ENCODE assay signal across 8 mouse cellular contexts in the genomic region with DNA sequence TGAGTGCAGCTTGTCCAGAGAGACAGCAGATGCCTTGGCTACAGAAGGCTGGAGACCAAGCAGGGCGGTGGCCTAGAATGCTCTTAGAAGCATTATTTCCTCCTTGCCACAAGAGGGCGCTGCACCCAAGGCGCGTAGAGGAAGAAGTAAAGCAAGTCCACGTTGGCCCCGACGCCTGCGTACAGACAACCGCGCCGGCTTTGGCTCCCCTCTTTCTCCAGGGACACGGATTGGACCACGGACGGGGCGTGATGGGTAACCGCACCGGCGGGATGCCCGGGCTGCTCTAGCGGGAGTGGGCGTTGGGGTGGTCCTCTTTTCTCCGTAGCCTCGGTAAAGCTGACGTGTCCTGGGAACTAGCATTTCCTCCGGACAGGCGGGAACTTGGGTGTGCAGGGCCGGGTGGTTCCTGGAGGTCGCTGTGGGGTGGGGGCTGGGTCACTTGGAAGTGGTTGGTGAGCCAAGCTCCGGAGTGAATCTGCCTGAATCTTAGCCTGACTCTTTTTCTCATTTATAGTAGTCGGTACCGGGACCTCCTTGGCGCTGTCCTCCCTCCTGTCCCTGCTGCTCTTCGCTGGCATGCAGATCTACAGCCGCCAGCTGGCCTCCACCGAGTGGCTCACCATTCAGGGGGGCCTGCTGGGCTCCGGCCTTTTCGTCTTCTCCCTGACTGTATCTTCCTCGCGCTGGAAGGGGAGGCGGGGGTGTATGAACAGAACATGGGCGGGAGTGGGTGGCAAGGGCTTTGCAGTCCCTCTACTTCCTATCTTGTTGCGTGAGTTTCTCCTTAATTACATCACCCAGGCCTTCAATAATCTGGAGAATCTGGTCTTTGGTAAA. TPM values are rescaled to one million over a fixed set of nuclear protein-coding genes. Genes with fewer than 3 reads are reported as not detected.
A peak's percentile ranks its signal among the peaks of the same experiment; 100 is the strongest.
DNase-seq lines count a peak whose midpoint lies in the region; ATAC-seq and TF ChIP-seq lines count a peak whose summit lies in the region.

A gene (minus strand): TSS at position 49 of the 840 bp plus-strand sequence.

- under 1% methylated on average over 42 of the region's 42 CpGs for WGBS in forebrain, embryonic 10.5 days
- whole genome bisulfite sequencing in heart, embryonic 15.5 days = under 1% methylated on average over 42 of the region's 42 CpGs
- under 1% methylated on average over 42 of the region's 42 CpGs for WGBS in liver, embryonic 16.5 days (ENCODE audit: insufficient replicate concordance)
- WGBS in neural tube, embryonic 12.5 days = under 1% methylated on average over 42 of the region's 42 CpGs
- under 1% methylated on average over 42 of the region's 42 CpGs for WGBS in stomach, postnatal 0 days

- H3K36me3 ChIP-seq in E14TG2a.4 (ENCODE audit: insufficient read depth, low read length) = peaks cover 24% of the 10 kb centered on the region
- peaks cover 33% of the 10 kb centered on the region for H3K36me3 ChIP-seq in forebrain, embryonic 10.5 days (replicated peaks)
- no peaks in the 10 kb centered on the region for H3K36me3 ChIP-seq in heart, embryonic 15.5 days
- H3K36me3 ChIP-seq in liver, embryonic 16.5 days (ENCODE audit: control insufficient read depth, insufficient read depth) = no peaks in the 10 kb centered on the region
- H3K36me3 ChIP-seq in neural tube, embryonic 12.5 days = peaks cover 18% of the 10 kb centered on the region
- H3K36me3 ChIP-seq in stomach, postnatal 0 days (ENCODE audit: control insufficient read depth, insufficient read depth, low read length) = no peaks in the 10 kb centered on the region

- H3K27ac ChIP-seq in forebrain, embryonic 10.5 days = peak within 1 kb of the TSS; percentile 94
- peak within 1 kb of the TSS; percentile 84 for H3K27ac ChIP-seq in heart, embryonic 15.5 days
- peak within 1 kb of the TSS; percentile 41; the same call in 1 of the 2 replicates for H3K27ac ChIP-seq in liver, embryonic 16.5 days (ENCODE audit: low read length)
- peak within 1 kb of the TSS; percentile 74 for H3K27ac ChIP-seq in neural tube, embryonic 12.5 days
- peak within 1 kb of the TSS; percentile 67 for H3K27ac ChIP-seq in stomach, postnatal 0 days (replicated peaks)

- peak within 1 kb of the TSS; percentile 82 for H3K4me2 ChIP-seq in heart, embryonic 15.5 days
- peak within 1 kb of the TSS; percentile 88 for H3K4me2 ChIP-seq in liver, embryonic 16.5 days (ENCODE audit: low read depth, low read length)
- peak within 1 kb of the TSS; percentile 83 for H3K4me2 ChIP-seq in neural tube, embryonic 12.5 days (replicated peaks)
- H3K4me2 ChIP-seq in stomach, postnatal 0 days (replicated peaks; ENCODE audit: low read depth) = peak within 1 kb of the TSS; percentile 90

- peak; percentile 86 for TF ChIP-seq CTCF in E14TG2a.4 (conservative IDR thresholded peaks at IDR 0.05; ENCODE audit: low read length)
- peak; percentile 99 for TF ChIP-seq CTCF in stomach, postnatal 0 days (IDR thresholded peaks at IDR 0.05; ENCODE audit: low read depth)

- peak; percentile 89 for DNase-seq in c-Kit-positive CD71-negative TER-119-negative erythroid progenitor cells, embryonic 14.5 days (ENCODE audit: low read depth)
- peak; percentile 92 for DNase-seq in forebrain, embryonic 10.5 days (ENCODE audit: extremely low spot score, low spot score)
- peak; percentile 91 to 94 for DNase-seq in kidney, postnatal 25 days
- peak; percentile 88 for DNase-seq in stomach, postnatal 0 days (ENCODE audit: low spot score)

- TF ChIP-seq EP300 in stomach, postnatal 0 days (optimal IDR thresholded peaks at IDR 0.05) = no peak

- peaks cover 73% of the 10 kb centered on the region for H3K4me1 ChIP-seq in E14TG2a.4 (replicated peaks; ENCODE audit: low read depth, low read length)
- peaks cover 70% of the 10 kb centered on the region for H3K4me1 ChIP-seq in forebrain, embryonic 10.5 days
- peaks cover 50% of the 10 kb centered on the region for H3K4me1 ChIP-seq in heart, embryonic 15.5 days (replicated peaks)
- peaks cover 33% of the 10 kb centered on the region for H3K4me1 ChIP-seq in liver, embryonic 16.5 days (ENCODE audit: control insufficient read depth, low read depth, low read length)
- H3K4me1 ChIP-seq in neural tube, embryonic 12.5 days = peaks cover 50% of the 10 kb centered on the region
- H3K4me1 ChIP-seq in stomach, postnatal 0 days (replicated peaks; ENCODE audit: control insufficient read depth, insufficient read depth) = peaks cover 6% of the 10 kb centered on the region

- ATAC-seq in heart, embryonic 15.5 days (replicated peaks; ENCODE audit: insufficient number of reproducible peaks, insufficient read depth, low FRiP score, low read depth) = peak; percentile 72
- ATAC-seq in liver, embryonic 16.5 days (ENCODE audit: low read depth) = peak; percentile 57
- ATAC-seq in neural tube, embryonic 12.5 days (ENCODE audit: low FRiP score, low read depth) = peak; percentile 57
- peak; percentile 62 for ATAC-seq in stomach, postnatal 0 days (ENCODE audit: low FRiP score, low TSS enrichment)

- H3K4me3 ChIP-seq in E14TG2a.4 (replicated peaks; ENCODE audit: low read length) = peak within 1 kb of the TSS; percentile 90
- peak within 1 kb of the TSS; percentile 83 for H3K4me3 ChIP-seq in forebrain, embryonic 10.5 days
- H3K4me3 ChIP-seq in heart, embryonic 15.5 days = peak within 1 kb of the TSS; percentile 90
- peak within 1 kb of the TSS; percentile 68 for H3K4me3 ChIP-seq in liver, embryonic 16.5 days (ENCODE audit: low read depth, low read length)
- peak within 1 kb of the TSS; percentile 66 for H3K4me3 ChIP-seq in neural tube, embryonic 12.5 days
- H3K4me3 ChIP-seq in stomach, postnatal 0 days (ENCODE audit: low read depth, low read length) = peak within 1 kb of the TSS; percentile 58

- peak within 1 kb of the TSS; percentile 84 for H3K9ac ChIP-seq in heart, embryonic 15.5 days
- H3K9ac ChIP-seq in liver, embryonic 16.5 days (ENCODE audit: low read depth, low read length) = peak within 1 kb of the TSS; percentile 68
- peak within 1 kb of the TSS; percentile 76 for H3K9ac ChIP-seq in neural tube, embryonic 12.5 days
- H3K9ac ChIP-seq in stomach, postnatal 0 days (ENCODE audit: low read length) = peak within 1 kb of the TSS; percentile 65

- peaks cover 32% of the 10 kb centered on the region for H3K27me3 ChIP-seq in E14TG2a.4 (ENCODE audit: insufficient read depth, low read length)
- peaks cover 33% of the 10 kb centered on the region for H3K27me3 ChIP-seq in forebrain, embryonic 10.5 days (ENCODE audit: poor library complexity, severe bottlenecking)
- peaks cover 20% of the 10 kb centered on the region for H3K27me3 ChIP-seq in heart, embryonic 15.5 days
- H3K27me3 ChIP-seq in liver, embryonic 16.5 days (ENCODE audit: control insufficient read depth, insufficient read depth, low read depth, low read length) = peaks cover 20% of the 10 kb centered on the region
- no peaks in the 10 kb centered on the region; the same call in 1 of the 2 replicates for H3K27me3 ChIP-seq in neural tube, embryonic 12.5 days (replicated peaks)
- H3K27me3 ChIP-seq in stomach, postnatal 0 days (ENCODE audit: control insufficient read depth, insufficient read depth, low read length) = no peaks in the 10 kb centered on the region

- no peaks in the 10 kb centered on the region for H3K9me3 ChIP-seq in E14TG2a.4 (ENCODE audit: low read length)
- H3K9me3 ChIP-seq in forebrain, embryonic 10.5 days = no peaks in the 10 kb centered on the region
- H3K9me3 ChIP-seq in heart, embryonic 15.5 days (replicated peaks) = no peaks in the 10 kb centered on the region
- no peaks in the 10 kb centered on the region for H3K9me3 ChIP-seq in liver, embryonic 16.5 days (replicated peaks; ENCODE audit: control insufficient read depth, low read length)
- H3K9me3 ChIP-seq in neural tube, embryonic 12.5 days = no peaks in the 10 kb centered on the region
- H3K9me3 ChIP-seq in stomach, postnatal 0 days (ENCODE audit: control insufficient read depth, low read length) = no peaks in the 10 kb centered on the region

RNA-seq across cellular contexts. Expression of the gene that starts here (rescaled TPM):
- polyA plus RNA-seq in forebrain, embryonic 10.5 days (2016; fragmentation: Nextera tagmentation; extraction: Ambion mirVana) = 4.4 and 5.4 TPM in 2 replicates
- 0.79 and 2.2 TPM in 2 replicates for polyA plus RNA-seq in heart, embryonic 15.5 days (2015; fragmentation: Nextera tagmentation; extraction: Ambion mirVana)
- 0.14 and 0.28 TPM in 2 replicates for polyA plus RNA-seq in liver, embryonic 16.5 days (2015; fragmentation: Nextera tagmentation; extraction: Ambion mirVana)
- polyA plus RNA-seq in neural tube, embryonic 12.5 days (2016; fragmentation: Nextera tagmentation; extraction: Ambion mirVana) = 32.4 and 33.5 TPM in 2 replicates
- polyA plus RNA-seq in stomach, postnatal 0 days (2015; fragmentation: Nextera tagmentation; extraction: Ambion mirVana) = 2.7 and 3.3 TPM in 2 replicates

Comparison
In these comparisons a context has a peak if more than half of its experiments do, and no peak if none do; other contexts are left out.
1. Peak in every context shown above with its lines: DNase-seq, ATAC-seq, H3K4me3 ChIP-seq and H3K27ac ChIP-seq.
2. Peak in ATAC-seq, H3K4me3 ChIP-seq, H3K27ac ChIP-seq, H3K9ac ChIP-seq and H3K4me2 ChIP-seq in liver, embryonic 16.5 days; RNA of the gene not detected or under 1 TPM.
3. H3K27ac ChIP-seq: peak in every context shown above with its lines; median percentile 94 in forebrain, embryonic 10.5 days; 84 in heart, embryonic 15.5 days; 74 in neural tube, embryonic 12.5 days; 67 in stomach, postnatal 0 days; 41 in liver, embryonic 16.5 days.